Mouse (Mus musculus) kidney, embryonic 14.5 days (tissue): ENCODE results near the gene Lrrc27. TPM values are rescaled to one million over a fixed set of nuclear protein-coding genes. Genes with fewer than 3 reads are reported as not detected.

Experiments
- ATAC-seq: fragments of 200-750 bp; cut with Nextera tagmentation; 2 replicates; pipeline ENCODE4 v1.8.0; 2017; ENCODE audit warnings: moderate number of reproducible peaks, mild to moderate bottlenecking, moderate TSS enrichment, moderate library complexity; ENCODE audit not compliant: low FRiP score, low TSS enrichment
- H3K27ac ChIP-seq: fragments of 300-500 bp; sonication (generic); 2 replicates; pipeline ENCODE4 v1.5.1; 2014; ENCODE audit warnings: low read depth, mild to moderate bottlenecking, low read length, moderate library complexity, mixed read lengths
- H3K27me3 ChIP-seq: fragments of 300-500 bp; sonication (generic); 2 replicates; pipeline ENCODE4 v1.6.1; 2014; ENCODE audit warnings: mild to moderate bottlenecking, low read length; ENCODE audit not compliant: control insufficient read depth, insufficient read depth
- H3K36me3 ChIP-seq: fragments of 300-500 bp; sonication (generic); 2 replicates; pipeline ENCODE4 v1.6.1; 2014; ENCODE audit warnings: low read length, mixed read lengths; ENCODE audit not compliant: control insufficient read depth, insufficient read depth
- H3K4me1 ChIP-seq: fragments of 300-500 bp; sonication (generic); 2 replicates; pipeline ENCODE4 v1.6.1; 2014; ENCODE audit warnings: low read length, mixed read lengths; ENCODE audit not compliant: control insufficient read depth, insufficient read depth
- H3K4me2 ChIP-seq: fragments of 300-500 bp; sonication (generic); replicated peaks from 2 replicates; pipeline ENCODE4 v1.6.1; 2014; ENCODE audit warnings: low read depth, mild to moderate bottlenecking, low read length
- H3K4me3 ChIP-seq: fragments of 300-500 bp; sonication (generic); 2 replicates; pipeline ENCODE4 v1.5.1; 2014; ENCODE audit warnings: mild to moderate bottlenecking, low read length
- H3K9ac ChIP-seq: fragments of 300-500 bp; sonication (generic); 2 replicates; pipeline ENCODE4 v1.6.1; 2014; ENCODE audit warnings: low read depth, mild to moderate bottlenecking, low read length, moderate library complexity
- H3K9me3 ChIP-seq: fragments of 300-500 bp; sonication (generic); 2 replicates; pipeline ENCODE4 v1.6.1; 2016; ENCODE audit warnings: low read length; ENCODE audit not compliant: control insufficient read depth
- WGBS: fragments of 180-500 bp; shearing (Covaris S2); extraction: QIAGEN DNeasy Blood & Tissue Kit; methylation state at CpG from one replicate; pipeline ENCODE4 v1.1.7; 2014; 5-methylcytosine and 5-hydroxymethylcytosine counted together
- polyA plus RNA-seq: library from polyadenylated mRNA; unstranded; fragments of >200 nt; fragmentation: Nextera tagmentation; extraction: Ambion mirVana; gene quantifications from 2 replicates; pipeline ENCODE4 v1.2.1, GENCODE M21; 2014

Lrrc27 gene
- 5.7 and 6.6 TPM in 2 replicates for polyA plus RNA-seq

GRCm38 (mm10) chr7:139212754-139213745 lies at the start of gene Lrrc27, which contains the start of gene Stk32c:
Gene Lrrc27 (plus strand): TSS chr7:139212988.
Gene Stk32c (minus strand): TSS chr7:139213307.
- Histone ChIP-seq H3K27ac (peak within 1 kb of the TSS; percentile 83), H3K36me3 (no peaks in the 10 kb centered on the region), H3K27me3 (no peaks in the 10 kb centered on the region), H3K9me3 (no peaks in the 10 kb centered on the region), H3K4me3 (peak within 1 kb of the TSS; percentile 57), H3K4me1 (peaks cover 16% of the 10 kb centered on the region; the same call in 1 of the 2 replicates), H3K4me2 (peak within 1 kb of the TSS; percentile 65), H3K9ac (peak within 1 kb of the TSS; percentile 74)
- 2% methylated on average over 53 of the region's 53 CpGs for WGBS
- peak; percentile 98 for ATAC-seq

GRCm38 (mm10) chr7:139164410-139164809 lies 48.4 kb upstream of the Lrrc27 start:
- H3K4me2 ChIP-seq = no peak overlapping the region
- H3K9ac ChIP-seq = no peak overlapping the region
- no peaks in the 10 kb centered on the region for H3K27me3 ChIP-seq
- H3K4me3 ChIP-seq = no peak overlapping the region
- WGBS = 45% methylated on average over 5 of the region's 5 CpGs
- no peak overlapping the region for H3K27ac ChIP-seq
- H3K9me3 ChIP-seq = peaks cover 3% of the 10 kb centered on the region; the same call in 1 of the 2 replicates
- ATAC-seq = no peak
- H3K4me1 ChIP-seq = no peaks in the 10 kb centered on the region
- no peaks in the 10 kb centered on the region for H3K36me3 ChIP-seq

GRCm38 (mm10) chr7:139169143-139169542 lies 43.6 kb upstream of the Lrrc27 start:
- Histone ChIP-seq H3K4me1 (no peaks in the 10 kb centered on the region), H3K4me2 (no peak overlapping the region), H3K27ac (no peak overlapping the region), H3K4me3 (no peak overlapping the region), H3K36me3 (no peaks in the 10 kb centered on the region), H3K27me3 (no peaks in the 10 kb centered on the region), H3K9ac (no peak overlapping the region), H3K9me3 (peaks cover 3% of the 10 kb centered on the region; the same call in 1 of the 2 replicates)
- ATAC-seq = no peak
- WGBS = 48% methylated on average over 4 of the region's 4 CpGs

GRCm38 (mm10) chr7:139179299-139179698 lies 33.5 kb upstream of the Lrrc27 start:
- no peak for ATAC-seq
- H3K9ac ChIP-seq = no peak overlapping the region
- 75% methylated on average over 5 of the region's 5 CpGs for WGBS
- no peaks in the 10 kb centered on the region for H3K9me3 ChIP-seq
- no peaks in the 10 kb centered on the region for H3K27me3 ChIP-seq
- no peak overlapping the region for H3K4me2 ChIP-seq
- no peak overlapping the region for H3K4me3 ChIP-seq
- no peaks in the 10 kb centered on the region for H3K4me1 ChIP-seq
- no peak overlapping the region for H3K27ac ChIP-seq
- no peaks in the 10 kb centered on the region for H3K36me3 ChIP-seq

- ATAC-seq = no peak
- no peaks in the 10 kb centered on the region for H3K36me3 ChIP-seq
- WGBS = 90% methylated on average over 3 of the region's 3 CpGs
- no peaks in the 10 kb centered on the region for H3K9me3 ChIP-seq
- H3K4me1 ChIP-seq = no peaks in the 10 kb centered on the region
- H3K4me2 ChIP-seq = no peak overlapping the region
- no peak overlapping the region for H3K9ac ChIP-seq
- H3K4me3 ChIP-seq = no peak overlapping the region
- H3K27me3 ChIP-seq = no peaks in the 10 kb centered on the region
- H3K27ac ChIP-seq = no peak overlapping the region
Measured at GRCm38 (mm10) chr7:139180058-139180457, 32.7 kb upstream of the Lrrc27 start.

- H3K4me2 ChIP-seq = no peak overlapping the region
- H3K9ac ChIP-seq = no peak overlapping the region
- H3K36me3 ChIP-seq = no peaks in the 10 kb centered on the region
- no peak for ATAC-seq
- 82% methylated on average over 4 of the region's 4 CpGs for WGBS
- no peak overlapping the region for H3K27ac ChIP-seq
- H3K4me1 ChIP-seq = 0 out of 2 replicates have a peak, but pooled peaks cover 3% of the 10 kb centered on the region
- H3K9me3 ChIP-seq = no peaks in the 10 kb centered on the region
- peaks cover 21% of the 10 kb centered on the region for H3K27me3 ChIP-seq
- no peak overlapping the region for H3K4me3 ChIP-seq
Measured at GRCm38 (mm10) chr7:139184396-139184795, 28.4 kb upstream of the Lrrc27 start.

GRCm38 (mm10) chr7:139184846-139185245 lies 27.9 kb upstream of the Lrrc27 start:
- Histone ChIP-seq H3K36me3 (no peaks in the 10 kb centered on the region), H3K4me2 (no peak overlapping the region), H3K9me3 (no peaks in the 10 kb centered on the region), H3K4me3 (no peak overlapping the region), H3K27ac (no peak overlapping the region), H3K9ac (no peak overlapping the region), H3K4me1 (0 out of 2 replicates have a peak, but pooled peaks cover 3% of the 10 kb centered on the region), H3K27me3 (peaks cover 21% of the 10 kb centered on the region)
- 85% methylated on average over 7 of the region's 7 CpGs for WGBS
- no peak for ATAC-seq

- Histone ChIP-seq H3K9me3 (no peaks in the 10 kb centered on the region), H3K4me3 (no peak overlapping the region), H3K4me2 (no peak overlapping the region), H3K9ac (no peak overlapping the region), H3K27me3 (peaks cover 21% of the 10 kb centered on the region), H3K36me3 (no peaks in the 10 kb centered on the region), H3K27ac (no peak overlapping the region), H3K4me1 (0 out of 2 replicates have a peak, but pooled peaks cover 3% of the 10 kb centered on the region)
- no peak for ATAC-seq
- WGBS = 21% methylated on average over 5 of the region's 5 CpGs
Measured at GRCm38 (mm10) chr7:139185971-139186370, 26.8 kb upstream of the Lrrc27 start.

- Histone ChIP-seq H3K27me3 (peaks cover 21% of the 10 kb centered on the region), H3K9me3 (no peaks in the 10 kb centered on the region)
- WGBS = 52% methylated on average over 8 of the region's 8 CpGs
Measured at GRCm38 (mm10) chr7:139186436-139186835, 26.4 kb upstream of the Lrrc27 start.

More at GRCm38 (mm10) chr7:139186436-139186835, 26.4 kb upstream of the Lrrc27 start:
- Histone ChIP-seq H3K27ac (no peak overlapping the region), H3K4me1 (0 out of 2 replicates have a peak, but pooled peaks cover 3% of the 10 kb centered on the region), H3K4me3 (no peak overlapping the region), H3K9ac (no peak overlapping the region), H3K4me2 (no peak overlapping the region), H3K36me3 (no peaks in the 10 kb centered on the region)
- ATAC-seq = no peak
